Mouse (Mus musculus) Patski (cell line): ENCODE data around the gene Usp36. TPM values are rescaled to one million over a fixed set of nuclear protein-coding genes. Genes with fewer than 3 reads are reported as not detected.

Experiments used
- ATAC-seq: fragments of 100-300 bp; one replicate; pipeline ENCODE4 v1.8.0; 2021
- CTCF ChIA-PET: fragments of 350-600 bp; sonication (Branson Sonifier 250); formaldehyde crosslinking; loops from one replicate; lab custom pipeline; 2022; ENCODE audit warnings: inconsistent platforms; lab: Charles Lee
- POLR2A ChIA-PET: fragments of 350-600 bp; sonication (Branson Sonifier 250); formaldehyde crosslinking; loops from one replicate; lab custom pipeline; 2022; ENCODE audit warnings: antibody characterized with exemption, inconsistent platforms; lab: Charles Lee
- DNase-seq: peaks from one replicate; pipeline ENCODE4 v3.0.0-alpha.2; 2011; ENCODE audit warnings: low read depth, low spot score
- H3K27me3 ChIP-seq: fragments of 371-371 bp; one replicate; pipeline ENCODE4 v1.5.1; 2021
- CTCF ChIP-seq: fragments of 100-300 bp; IDR thresholded peaks from one replicate; pipeline ENCODE4 v1.5.1; 2021
- in situ Hi-C: fragments of 300-500 bp; cut with MboI; formaldehyde crosslinking; loops from 3 replicates; pipeline ENCODE4 v1.11.1; 2018; ENCODE audit warnings: low pct_unique_long_range_greater_than_20kb, mixed read lengths
- polyA plus RNA-seq: library from polyadenylated mRNA; unstranded; gene quantifications from one replicate; pipeline ENCODE4 v1.2.3, GENCODE M21; 2021

The Usp36 gene
- polyA plus RNA-seq, 1 experiment from 2014 or later, result 26.0 TPM

- DNase-seq, result no peak
Measured at GRCm38 (mm10) chr11:118236520-118237190, 53.4 kb downstream of the Usp36 start.

GRCm38 (mm10) chr11:118234929-118235328, 55.1 kb downstream of the Usp36 start:
- in situ Hi-C loops, result no loop called here
- no peak for DNase-seq

More at GRCm38 (mm10) chr11:118236520-118237190, 53.4 kb downstream of the Usp36 start:
- TF ChIP-seq CTCF, result no peak
- no peaks in the 10 kb centered on the region for H3K27me3 ChIP-seq
- ChIA-PET CTCF (interaction anchor here (1.3 kb wide), 1 partner anchor 11 kb away, joined by 5 read pairs; no protein-coding TSS in a partner anchor), POLR2A (no interaction called here)
- no peak for ATAC-seq
- in situ Hi-C loops, result no loop called here

GRCm38 (mm10) chr11:118234500-118234899, 55.5 kb downstream of the Usp36 start:
- CTCF ChIA-PET, result no interaction called here
- ATAC-seq (no peak), DNase-seq (no peak)
- in situ Hi-C loops, result no loop called here
- POLR2A ChIA-PET, result no interaction called here
- no peaks in the 10 kb centered on the region for H3K27me3 ChIP-seq
- no peak for TF ChIP-seq CTCF

More at GRCm38 (mm10) chr11:118234929-118235328, 55.1 kb downstream of the Usp36 start:
- ATAC-seq, result no peak
- ChIA-PET CTCF (no interaction called here), POLR2A (no interaction called here)
- TF ChIP-seq CTCF, result no peak
- H3K27me3 ChIP-seq, result no peaks in the 10 kb centered on the region

GRCm38 (mm10) chr11:118233924-118234323, 56.1 kb downstream of the Usp36 start:
- no peak for TF ChIP-seq CTCF
- ATAC-seq (peak; percentile 72), DNase-seq (no peak)
- ChIA-PET POLR2A (no interaction called here), CTCF (no interaction called here)
- H3K27me3 ChIP-seq, result no peaks in the 10 kb centered on the region
- in situ Hi-C loops, result no loop called here

- peak; percentile 56 for ATAC-seq
- peak; percentile 73 for TF ChIP-seq CTCF
- POLR2A ChIA-PET, result no interaction called here
- in situ Hi-C loops, result no loop called here
- CTCF ChIA-PET, result interaction anchor here (0.6 to 1.6 kb wide), 6 partner anchors 8 to 22 kb away, joined by 3 to 5 read pairs (median 4); no protein-coding TSS in a partner anchor
- no peak for DNase-seq
- no peaks in the 10 kb centered on the region for H3K27me3 ChIP-seq
Measured at GRCm38 (mm10) chr11:118232314-118232831, 57.7 kb downstream of the Usp36 start.

DNA sequence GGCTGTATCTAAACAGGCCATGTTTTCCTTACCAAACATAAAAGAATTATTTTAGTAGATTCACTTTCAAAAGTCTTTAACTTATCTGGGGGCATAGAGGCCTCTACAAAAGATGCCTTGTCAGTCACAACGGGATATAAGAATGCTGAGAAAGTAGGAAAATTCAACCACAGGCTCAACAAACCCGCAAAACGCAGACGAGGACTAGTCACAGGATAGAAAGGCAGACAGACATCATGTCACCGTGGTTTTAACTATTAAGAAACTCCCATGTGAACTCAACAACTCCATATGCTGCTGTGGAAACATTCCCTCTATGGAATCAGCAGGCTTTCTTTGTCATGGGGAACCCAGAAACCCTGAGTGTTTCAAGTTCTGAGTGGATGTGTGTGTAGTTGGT, 60.1 kb downstream of the Usp36 start:
- ChIA-PET POLR2A (no interaction called here), CTCF (interaction anchor here (1.3 to 2.1 kb wide), 3 partner anchors 9 to 18 kb away, joined by 3 to 12 read pairs (median 5); no protein-coding TSS in a partner anchor)
- ATAC-seq, result no peak
- H3K27me3 ChIP-seq, result no peaks in the 10 kb centered on the region
- no peak for DNase-seq
- TF ChIP-seq CTCF, result no peak
- in situ Hi-C loops, result no loop called here

GRCm38 (mm10) chr11:118227650-118228049, 62.4 kb downstream of the Usp36 start:
- H3K27me3 ChIP-seq, result no peaks in the 10 kb centered on the region
- TF ChIP-seq CTCF, result no peak
- in situ Hi-C loops, result no loop called here
- DNase-seq (no peak), ATAC-seq (no peak)
- ChIA-PET CTCF (no interaction called here), POLR2A (interaction anchor here (1.3 kb wide), 1 partner anchor 10 kb away, joined by 3 read pairs; no protein-coding TSS in a partner anchor)

- ATAC-seq (no peak), DNase-seq (no peak)
- ChIA-PET POLR2A (no interaction called here), CTCF (interaction anchor here (0.9 kb wide), 1 partner anchor 35 kb away, joined by 3 read pairs; no protein-coding TSS in a partner anchor)
- in situ Hi-C loops, result no loop called here
- H3K27me3 ChIP-seq, result no peaks in the 10 kb centered on the region
- TF ChIP-seq CTCF, result no peak
Measured at GRCm38 (mm10) chr11:118226850-118227249, 63.2 kb downstream of the Usp36 start.

- DNase-seq (no peak), ATAC-seq (no peak)
- CTCF ChIA-PET, result interaction anchor here (1.5 kb wide), 1 partner anchor 13 kb away, joined by 3 read pairs; no protein-coding TSS in a partner anchor
- in situ Hi-C loops, result no loop called here
- POLR2A ChIA-PET, result interaction anchor here (0.6 to 1.0 kb wide), 2 partner anchors 25 to 237 kb away, joined by 3 to 4 read pairs; no protein-coding TSS in a partner anchor
- no peaks in the 10 kb centered on the region for H3K27me3 ChIP-seq
- no peak for TF ChIP-seq CTCF
Measured at GRCm38 (mm10) chr11:118225862-118226261, 64.2 kb downstream of the Usp36 start.

GRCm38 (mm10) chr11:118225056-118225836, 64.8 kb downstream of the Usp36 start:
- DNase-seq (no peak), ATAC-seq (no peak)
- H3K27me3 ChIP-seq, result no peaks in the 10 kb centered on the region
- CTCF ChIA-PET, result interaction anchor here (1.5 kb wide), 1 partner anchor 13 kb away, joined by 3 read pairs; no protein-coding TSS in a partner anchor
- POLR2A ChIA-PET, result interaction anchor here (0.6 to 1.0 kb wide), 3 partner anchors 24 to 236 kb away, joined by 3 to 4 read pairs (median 3); no protein-coding TSS in a partner anchor
- in situ Hi-C loops, result no loop called here
- TF ChIP-seq CTCF, result no peak
